Mouse (Mus musculus) stomach, embryonic 16.5 days (tissue): ENCODE data around the gene Aldob. TPM values are rescaled to one million over a fixed set of nuclear protein-coding genes. Genes with fewer than 3 reads are reported as not detected.

ENCODE experiments used
- ATAC-seq: fragments of 200-750 bp; cut with Nextera tagmentation; 2 replicates; pipeline ENCODE4 v1.8.0; 2017; ENCODE audit warnings: moderate number of reproducible peaks, moderate TSS enrichment; ENCODE audit not compliant: insufficient read depth, low FRiP score
- H3K27ac ChIP-seq: fragments of 300-500 bp; sonication (generic); 2 replicates; pipeline ENCODE4 v1.5.1; 2014; ENCODE audit warnings: low read length
- H3K27me3 ChIP-seq: fragments of 300-500 bp; sonication (generic); 2 replicates; pipeline ENCODE4 v1.6.1; 2014; ENCODE audit warnings: low read length, control low read depth, mixed read lengths; ENCODE audit not compliant: control insufficient read depth, insufficient read depth
- H3K36me3 ChIP-seq: fragments of 300-500 bp; sonication (generic); 2 replicates; pipeline ENCODE4 v1.6.1; 2014; ENCODE audit warnings: low read length; ENCODE audit not compliant: control insufficient read depth, insufficient read depth
- H3K4me1 ChIP-seq: fragments of 300-500 bp; sonication (generic); 2 replicates; pipeline ENCODE4 v1.6.1; 2014; ENCODE audit warnings: low read length, control low read depth, mixed read lengths; ENCODE audit not compliant: control insufficient read depth, insufficient read depth
- H3K4me2 ChIP-seq: fragments of 300-500 bp; sonication (generic); 2 replicates; pipeline ENCODE4 v1.6.1; 2014; ENCODE audit warnings: low read depth, low read length, mixed read lengths
- H3K4me3 ChIP-seq: fragments of 300-500 bp; sonication (generic); replicated peaks from 2 replicates; pipeline ENCODE4 v1.5.1; 2014; ENCODE audit warnings: mild to moderate bottlenecking, low read length
- H3K9ac ChIP-seq: fragments of 300-500 bp; sonication (generic); 2 replicates; pipeline ENCODE4 v1.6.1; 2014; ENCODE audit warnings: low read length
- H3K9me3 ChIP-seq: fragments of 300-500 bp; sonication (generic); replicated peaks from 2 replicates; pipeline ENCODE4 v1.6.1; 2016; ENCODE audit warnings: low read length, control low read depth; ENCODE audit not compliant: control insufficient read depth
- WGBS: fragments of 180-500 bp; shearing (Covaris S2); extraction: QIAGEN DNeasy Blood & Tissue Kit; methylation state at CpG from one replicate; pipeline ENCODE4 v1.1.7; 2014; 5-methylcytosine and 5-hydroxymethylcytosine counted together
- polyA plus RNA-seq: library from polyadenylated mRNA; unstranded; fragments of >200 nt; fragmentation: Nextera tagmentation; extraction: Ambion mirVana; gene quantifications from 2 replicates; pipeline ENCODE4 v1.2.1, GENCODE M21; 2015

Aldob gene
- polyA plus RNA-seq, result 68.3 and 84.5 TPM in 2 replicates

- WGBS, result 38% methylated on average over 3 of the region's 3 CpGs
These were observed at the start of gene Aldob for GRCm38 (mm10) chr4:49549383-49549782. TSS of gene Aldob (minus strand) at chr4:49549546.

GRCm38 (mm10) chr4:49597183-49598100, 48.1 kb upstream of the Aldob start, which contains the start of gene Tmem246:
TSS of gene Tmem246 (minus strand) at chr4:49597876.
- Histone ChIP-seq H3K4me1 (peaks cover 5% of the 10 kb centered on the region; the same call in 1 of the 2 replicates), H3K36me3 (no peaks in the 10 kb centered on the region), H3K27me3 (no peaks in the 10 kb centered on the region), H3K27ac (peak within 1 kb of the TSS; percentile 83), H3K4me2 (peak within 1 kb of the TSS; percentile 84), H3K9me3 (no peaks in the 10 kb centered on the region), H3K9ac (peak within 1 kb of the TSS; percentile 93), H3K4me3 (peak within 1 kb of the TSS; percentile 79)
- peak; percentile 92 for ATAC-seq
- WGBS, result under 1% methylated on average over 77 of the region's 77 CpGs

More at GRCm38 (mm10) chr4:49549383-49549782, at the start of gene Aldob:
- no peak within 1 kb of the TSS for H3K27ac ChIP-seq
- no peaks in the 10 kb centered on the region for H3K27me3 ChIP-seq
- no peak within 1 kb of the TSS for H3K9ac ChIP-seq
- no peak within 1 kb of the TSS for H3K4me2 ChIP-seq
- ATAC-seq, result peak; percentile 68; the same call in 1 of the 2 replicates
- no peaks in the 10 kb centered on the region for H3K9me3 ChIP-seq
- H3K36me3 ChIP-seq, result no peaks in the 10 kb centered on the region
- H3K4me1 ChIP-seq, result no peaks in the 10 kb centered on the region
- H3K4me3 ChIP-seq, result no peak within 1 kb of the TSS

GRCm38 (mm10) chr4:49596846-49597182, 47.5 kb upstream of the Aldob start:
- Histone ChIP-seq H3K4me1 (peaks cover 5% of the 10 kb centered on the region; the same call in 1 of the 2 replicates), H3K27me3 (no peaks in the 10 kb centered on the region), H3K9me3 (no peaks in the 10 kb centered on the region), H3K4me2 (peak overlapping the region; percentile 84), H3K27ac (peak overlapping the region; percentile 83), H3K36me3 (no peaks in the 10 kb centered on the region), H3K4me3 (peak overlapping the region; percentile 79), H3K9ac (peak overlapping the region; percentile 93)
- WGBS, result 2% methylated on average over 20 of the region's 20 CpGs
- ATAC-seq, result peak; percentile 31

- H3K4me3 ChIP-seq, result no peak overlapping the region
- no peaks in the 10 kb centered on the region for H3K9me3 ChIP-seq
- no peak overlapping the region for H3K9ac ChIP-seq
- ATAC-seq, result peak; percentile 64; the same call in 1 of the 2 replicates
- peaks cover 6% of the 10 kb centered on the region for H3K4me1 ChIP-seq
- 68% methylated on average over 2 of the region's 2 CpGs for WGBS
- H3K27ac ChIP-seq, result peak overlapping the region; percentile 44; the same call in 1 of the 2 replicates
- peaks cover 12% of the 10 kb centered on the region; the same call in 1 of the 2 replicates for H3K36me3 ChIP-seq
- no peak overlapping the region for H3K4me2 ChIP-seq
- no peaks in the 10 kb centered on the region for H3K27me3 ChIP-seq
These were observed 40.8 kb upstream of the Aldob start for GRCm38 (mm10) chr4:49590152-49590551.

- Histone ChIP-seq H3K27ac (no peak overlapping the region), H3K27me3 (no peaks in the 10 kb centered on the region), H3K4me2 (no peak overlapping the region), H3K36me3 (peaks cover 12% of the 10 kb centered on the region; the same call in 1 of the 2 replicates), H3K4me3 (no peak overlapping the region), H3K9me3 (no peaks in the 10 kb centered on the region), H3K9ac (no peak overlapping the region), H3K4me1 (peaks cover 25% of the 10 kb centered on the region)
- 86% methylated on average over 10 of the region's 10 CpGs for WGBS
- ATAC-seq, result no peak
These were observed 37.5 kb upstream of the Aldob start for GRCm38 (mm10) chr4:49586811-49587210.

GRCm38 (mm10) chr4:49585524-49586101, 36.3 kb upstream of the Aldob start:
- no peak overlapping the region for H3K4me2 ChIP-seq
- H3K36me3 ChIP-seq, result peaks cover 12% of the 10 kb centered on the region; the same call in 1 of the 2 replicates
- peak overlapping the region; percentile 88 for H3K27ac ChIP-seq
- 64% methylated on average over 7 of the region's 7 CpGs for WGBS
- H3K4me1 ChIP-seq, result peaks cover 25% of the 10 kb centered on the region
- no peaks in the 10 kb centered on the region for H3K9me3 ChIP-seq
- ATAC-seq, result no peak
- H3K9ac ChIP-seq, result no peak overlapping the region
- no peaks in the 10 kb centered on the region for H3K27me3 ChIP-seq
- no peak overlapping the region for H3K4me3 ChIP-seq

- Histone ChIP-seq H3K27me3 (no peaks in the 10 kb centered on the region), H3K27ac (peak overlapping the region; percentile 88), H3K9ac (0 out of 2 replicates have a peak overlapping the region, but pooled peaks have one; percentile 43), H3K36me3 (peaks cover 12% of the 10 kb centered on the region; the same call in 1 of the 2 replicates), H3K9me3 (no peaks in the 10 kb centered on the region), H3K4me3 (no peak overlapping the region), H3K4me2 (peak overlapping the region; percentile 16; the same call in 1 of the 2 replicates), H3K4me1 (peaks cover 25% of the 10 kb centered on the region)
- peak; percentile 84; the same call in 1 of the 2 replicates for ATAC-seq
- 26% methylated on average over 14 of the region's 14 CpGs for WGBS
These were observed 34.9 kb upstream of the Aldob start for GRCm38 (mm10) chr4:49583965-49584831.

GRCm38 (mm10) chr4:49581256-49581655, 31.9 kb upstream of the Aldob start:
- WGBS, result 68% methylated on average over 4 of the region's 4 CpGs
- no peak overlapping the region for H3K4me3 ChIP-seq
- H3K9me3 ChIP-seq, result no peaks in the 10 kb centered on the region
- no peak overlapping the region for H3K9ac ChIP-seq
- no peaks in the 10 kb centered on the region for H3K27me3 ChIP-seq
- no peak for ATAC-seq
- 0 out of 2 replicates have a peak, but pooled peaks cover 4% of the 10 kb centered on the region for H3K36me3 ChIP-seq
- H3K27ac ChIP-seq, result no peak overlapping the region
- H3K4me1 ChIP-seq, result peaks cover 25% of the 10 kb centered on the region
- no peak overlapping the region for H3K4me2 ChIP-seq
